4 mouse cellular contexts compared by ENCODE assay signal in the genomic region with DNA sequence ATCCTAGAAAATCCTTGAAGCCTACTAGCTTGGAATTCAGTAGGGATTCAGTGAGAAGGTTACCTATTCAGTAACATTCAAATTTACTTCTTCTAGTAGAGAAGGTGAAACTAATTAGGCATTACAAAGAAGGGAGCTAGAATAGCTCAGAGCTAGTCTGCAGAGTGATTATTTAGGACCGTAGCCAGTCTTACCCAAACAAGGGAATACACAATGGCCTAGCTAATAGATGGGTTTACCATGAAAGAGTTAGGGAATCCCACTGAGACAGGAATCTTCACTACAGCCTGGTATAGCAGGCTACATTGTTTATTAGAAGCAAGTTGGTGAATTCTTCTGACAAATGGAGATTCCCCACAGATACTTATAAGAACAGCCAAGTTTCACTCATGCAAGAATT. TPM values are rescaled to one million over a fixed set of nuclear protein-coding genes. Genes with fewer than 3 reads are reported as not detected.
"Had no signal": no experiment of that assay in that cellular context is flagged by ENCODE, and none has a peak within 500 bp of the region (broad histone marks: within the 10 kb centered on the region; RNA-seq: fewer than 3 reads in every experiment).

No protein-coding gene starts in this region.

RNA-seq across cellular contexts. Expression of gene Kng2, which starts 8.7 kb away (rescaled TPM):
- polyA plus RNA-seq: small intestine, adult 2 months; spleen, adult 2 months; stomach, embryonic 14.5 days; testis, adult 2 months had no signal

RNA-seq across cellular contexts. Expression of gene Kng1, which starts 37.1 kb away (rescaled TPM):
- polyA plus RNA-seq: small intestine, adult 2 months; testis, adult 2 months had no signal
